Mouse (Mus musculus) liver, adult (tissue): ENCODE measurements around the gene Il16.

ENCODE experiments used
- GATA4 ChIP-seq: IDR thresholded peaks from 2 replicates; pipeline ENCODE4 v1.6.1; 2014; ENCODE audit warnings: mild to moderate bottlenecking, low read length; ENCODE audit not compliant: insufficient replicate concordance

Il16 gene

DNA sequence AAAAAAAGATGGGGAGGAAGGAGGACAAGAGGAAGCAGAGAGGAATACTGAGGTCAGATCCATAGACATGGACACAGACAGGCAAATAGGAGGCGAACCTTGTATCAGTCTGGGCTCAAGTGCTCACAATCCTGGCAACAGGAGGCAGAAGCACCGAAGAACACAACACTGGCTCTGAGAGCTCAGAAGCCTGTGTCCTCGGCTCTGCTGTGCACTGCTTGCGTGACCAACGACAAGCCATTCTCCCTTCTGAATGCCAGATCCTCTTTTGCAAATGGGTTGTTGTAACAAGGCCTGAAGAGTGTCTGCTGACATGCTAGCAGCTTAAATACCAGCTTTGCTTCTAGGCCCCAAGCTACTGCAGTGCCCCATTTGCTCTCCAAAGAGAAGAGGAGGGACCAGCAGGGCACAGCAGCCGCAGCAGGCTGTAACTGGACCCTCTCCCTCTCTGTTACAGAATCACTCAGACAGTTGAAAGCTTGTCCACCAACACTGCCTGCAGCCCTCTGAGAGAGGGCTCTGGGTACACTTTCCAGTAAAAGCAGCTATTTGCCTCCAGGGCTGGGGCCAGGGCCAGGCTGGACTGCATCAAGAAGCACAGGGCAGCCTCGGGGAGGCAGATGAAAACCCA lies 5.7 kb downstream of the Il16 start:
- no peak for TF ChIP-seq GATA4

DNA sequence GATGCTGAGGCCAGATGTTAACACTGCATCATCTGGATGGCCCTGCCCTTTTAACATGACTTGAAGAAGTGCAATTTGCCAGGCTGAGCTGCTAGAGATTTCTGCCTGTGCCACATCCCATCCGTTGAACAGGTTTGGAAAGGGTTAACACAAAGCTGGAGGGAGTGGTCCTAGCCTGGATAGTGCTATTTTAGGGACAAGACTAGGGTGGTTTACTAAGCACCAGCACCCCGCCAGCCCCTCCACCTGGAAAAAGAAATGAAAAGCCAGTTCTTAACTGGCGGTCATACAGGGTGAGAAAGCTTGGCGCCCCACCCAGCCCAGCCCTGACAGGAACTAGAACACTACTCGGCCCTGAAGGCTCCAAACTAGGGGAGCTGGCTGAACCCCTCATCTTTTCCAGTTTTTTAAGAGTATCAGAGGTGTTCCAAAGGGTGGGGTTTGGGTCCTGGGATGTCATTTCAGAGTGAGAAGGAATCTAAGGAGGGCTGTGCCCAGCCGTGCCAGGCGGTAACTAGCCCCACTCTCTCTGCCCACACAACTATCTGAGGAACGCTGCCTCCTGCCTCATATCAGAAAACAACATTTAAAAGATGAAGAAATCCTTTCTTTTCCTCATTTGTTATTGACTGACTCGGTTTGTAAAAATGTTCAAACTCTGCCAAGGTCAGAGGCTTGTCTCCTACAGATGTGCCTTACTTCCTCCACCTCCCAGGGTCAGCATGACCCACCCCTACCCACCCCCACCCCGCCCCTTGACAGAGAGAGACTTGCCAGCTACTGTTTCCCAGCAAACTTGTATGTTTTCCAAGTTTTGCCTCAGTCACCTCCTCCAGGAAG lies 6.7 kb downstream of the Il16 start:
- TF ChIP-seq GATA4 = no peak

GRCm38 (mm10) chr7:83737914-83738490 lies 7.5 kb downstream of the Il16 start:
- TF ChIP-seq GATA4 = no peak

- no peak for TF ChIP-seq GATA4
These were observed 9.0 kb downstream of the Il16 start for GRCm38 (mm10) chr7:83736341-83737115.

DNA sequence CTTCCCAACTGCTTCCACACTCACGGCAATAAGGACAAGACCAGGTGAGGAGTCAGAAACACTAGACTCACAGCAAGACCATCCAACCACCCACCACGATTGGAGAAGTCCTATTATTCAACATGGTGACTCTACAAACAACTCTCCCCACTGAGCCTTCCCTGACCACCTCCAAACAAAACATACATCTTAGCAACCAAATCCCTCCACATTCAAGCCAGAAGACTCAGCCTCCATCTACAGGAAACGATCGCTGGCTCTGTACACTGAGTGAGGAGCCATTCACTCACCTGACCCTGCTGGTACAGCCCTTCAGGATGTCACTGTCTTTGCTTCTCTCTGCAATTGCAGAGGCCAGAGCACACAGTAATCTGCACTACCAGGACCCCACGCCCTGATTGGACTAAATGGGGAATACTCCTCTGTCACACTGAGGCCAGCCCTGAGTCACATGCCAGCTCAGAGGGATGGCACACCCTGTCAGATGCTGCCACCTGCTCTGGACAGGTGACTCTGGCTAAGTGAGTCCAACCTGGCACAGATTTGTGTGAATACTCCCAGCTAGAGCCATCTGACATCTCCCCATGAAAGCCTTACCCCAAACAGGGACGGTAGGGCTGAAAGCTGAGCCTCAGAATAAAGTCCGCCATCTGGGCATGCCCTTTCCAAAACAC lies 10.3 kb downstream of the Il16 start:
- TF ChIP-seq GATA4 = no peak

DNA sequence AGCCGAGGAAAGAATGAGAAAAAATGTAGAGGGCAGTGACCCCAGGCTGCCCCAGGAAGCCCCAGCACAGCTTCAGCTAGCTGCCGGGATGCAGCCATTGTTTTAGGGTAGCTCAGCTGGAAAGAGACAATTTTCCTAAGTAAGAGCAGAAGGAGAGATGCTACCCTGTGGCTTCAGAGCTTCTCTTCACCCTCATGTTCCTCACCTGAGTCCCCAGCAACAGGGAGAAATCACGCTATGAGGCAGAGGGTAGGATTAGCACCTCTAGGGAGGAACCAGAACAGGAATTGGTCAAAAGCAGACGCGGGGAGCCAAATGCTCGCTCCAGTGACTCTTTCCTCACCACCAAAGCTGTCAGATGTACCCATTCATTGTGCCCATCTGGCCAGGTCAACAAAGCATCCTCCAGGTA lies 10.8 kb downstream of the Il16 start:
- no peak for TF ChIP-seq GATA4

GRCm38 (mm10) chr7:83734246-83734645 lies 11.3 kb downstream of the Il16 start:
- TF ChIP-seq GATA4 = no peak

DNA sequence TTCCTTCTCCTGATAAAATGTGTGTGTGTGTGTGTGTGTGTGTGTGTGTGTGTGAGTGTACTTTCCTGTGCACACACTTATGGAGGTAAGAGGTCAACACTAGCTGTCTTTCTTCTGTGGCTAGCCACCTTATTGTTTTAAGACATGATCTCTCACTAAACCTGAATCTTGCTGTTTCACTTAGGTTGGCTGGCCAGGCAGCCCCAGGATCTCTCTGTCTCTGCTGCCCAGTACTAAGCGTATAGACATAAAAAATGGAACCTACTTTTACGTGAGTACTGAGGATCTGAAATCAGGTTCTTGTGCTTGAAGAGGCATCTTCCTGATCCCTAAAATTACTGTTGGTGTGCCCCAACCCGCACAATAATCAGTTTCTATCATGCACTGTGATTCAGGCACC lies 12.7 kb downstream of the Il16 start:
- no peak for TF ChIP-seq GATA4

- TF ChIP-seq GATA4 = no peak
These were observed 13.4 kb downstream of the Il16 start for GRCm38 (mm10) chr7:83731961-83732666.

DNA sequence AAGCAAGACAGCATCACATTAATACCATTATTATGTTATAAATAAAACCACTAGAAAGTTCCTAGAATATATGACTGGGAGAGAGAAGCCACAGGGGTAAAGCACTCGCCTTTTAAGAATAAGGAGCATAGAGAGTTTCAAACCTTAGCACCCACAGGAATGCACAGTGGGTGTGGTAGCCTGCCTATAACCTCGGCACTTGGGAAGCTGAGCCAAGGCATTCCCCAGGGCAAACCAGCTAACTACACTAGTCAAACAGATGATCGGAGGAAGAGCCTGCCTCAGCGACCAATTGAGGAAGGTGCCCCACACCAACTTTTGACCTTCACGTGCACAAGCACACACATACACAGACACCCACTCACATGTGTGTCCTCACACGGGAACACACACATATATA lies 14.2 kb downstream of the Il16 start:
- TF ChIP-seq GATA4 = no peak

GRCm38 (mm10) chr7:83726936-83727632 lies 18.4 kb downstream of the Il16 start:
- TF ChIP-seq GATA4 = no peak

DNA sequence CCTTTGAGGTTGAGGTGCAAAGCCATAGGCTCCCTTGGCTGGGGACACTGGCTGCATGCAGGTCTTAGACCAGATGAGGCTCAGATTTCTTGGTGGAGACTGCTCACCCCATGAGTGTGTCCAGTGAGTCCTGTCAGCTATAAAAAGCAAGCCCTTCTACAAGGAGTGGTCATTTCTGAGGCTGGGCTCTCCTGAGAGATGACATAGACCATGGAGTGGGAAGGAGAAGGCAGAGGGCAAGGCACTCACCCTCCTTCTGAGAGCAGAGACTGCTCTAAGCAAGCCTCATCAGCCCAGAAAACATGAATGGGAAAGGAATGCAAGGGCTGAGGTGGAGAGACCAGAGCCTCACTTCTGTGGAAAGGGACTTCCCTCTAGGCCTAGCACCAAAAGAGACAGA lies 19.7 kb downstream of the Il16 start:
- TF ChIP-seq GATA4 = no peak

DNA sequence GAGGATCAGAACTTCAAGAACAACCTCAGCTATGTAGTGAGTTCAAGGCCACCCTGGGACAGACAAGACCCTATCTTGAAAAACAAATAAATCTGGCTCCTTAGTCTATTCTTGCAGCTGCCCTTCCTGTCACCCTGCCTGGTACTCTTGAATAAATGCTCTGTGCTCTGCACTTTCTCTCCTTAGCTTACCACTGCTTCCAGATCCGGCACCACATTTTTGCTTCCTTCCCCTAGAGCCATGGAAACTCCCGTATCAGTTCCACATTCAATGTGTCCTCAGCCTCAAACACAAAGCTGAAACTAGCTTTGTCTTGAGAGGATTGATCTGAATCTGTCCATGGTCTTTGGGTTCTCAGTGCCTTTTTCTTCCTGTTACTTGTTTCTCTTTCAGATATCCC lies 21.0 kb downstream of the Il16 start:
- TF ChIP-seq GATA4 = peak; percentile 65; the same call in 1 of the 2 replicates

DNA sequence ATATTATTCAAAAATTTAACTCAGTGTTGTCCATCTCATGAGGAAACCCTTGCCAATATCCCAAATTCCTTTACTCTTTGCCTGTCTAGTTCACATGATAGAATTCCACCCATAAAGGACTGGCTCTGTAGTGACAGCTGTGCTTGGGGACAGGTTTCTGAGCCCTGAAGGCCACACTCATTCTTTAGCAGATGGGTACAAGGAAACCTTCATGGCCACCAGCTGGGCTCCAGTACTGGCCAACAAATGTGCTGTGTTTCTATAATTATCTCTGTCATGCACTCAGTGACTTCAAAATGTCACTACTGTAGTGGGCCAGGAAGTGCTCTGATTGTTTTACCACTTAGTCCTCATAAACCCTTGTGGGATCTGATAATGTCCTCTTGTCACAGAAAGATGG lies 21.6 kb downstream of the Il16 start:
- TF ChIP-seq GATA4 = no peak
